Mouse (Mus musculus) forebrain, embryonic 12.5 days (tissue): ENCODE measurements around the gene Myl3. TPM values are rescaled to one million over a fixed set of nuclear protein-coding genes. Genes with fewer than 3 reads are reported as not detected.

Experiments
- ATAC-seq: fragments of 200-750 bp; cut with Nextera tagmentation; 2 replicates; pipeline ENCODE4 v1.8.0; 2017; ENCODE audit warnings: moderate TSS enrichment; ENCODE audit not compliant: low FRiP score
- H3K27ac ChIP-seq: fragments of 300-500 bp; sonication (generic); 2 replicates; pipeline ENCODE4 v1.5.1; 2016; ENCODE audit warnings: mild to moderate bottlenecking
- H3K27me3 ChIP-seq: fragments of 300-500 bp; sonication (generic); 2 replicates; pipeline ENCODE4 v1.6.1; 2016; ENCODE audit warnings: mild to moderate bottlenecking
- H3K36me3 ChIP-seq: fragments of 300-500 bp; sonication (generic); replicated peaks from 2 replicates; pipeline ENCODE4 v1.6.1; 2016; ENCODE audit warnings: mild to moderate bottlenecking
- H3K4me1 ChIP-seq: fragments of 300-500 bp; sonication (generic); 2 replicates; pipeline ENCODE4 v1.6.1; 2016
- H3K4me2 ChIP-seq: fragments of 300-500 bp; sonication (generic); 2 replicates; pipeline ENCODE4 v1.6.1; 2016; ENCODE audit warnings: mild to moderate bottlenecking, moderate library complexity
- H3K4me3 ChIP-seq: fragments of 300-500 bp; sonication (generic); replicated peaks from 2 replicates; pipeline ENCODE4 v1.5.1; 2016; ENCODE audit warnings: mild to moderate bottlenecking
- H3K9ac ChIP-seq: fragments of 300-500 bp; sonication (generic); 2 replicates; pipeline ENCODE4 v1.6.1; 2016; ENCODE audit warnings: mild to moderate bottlenecking
- H3K9me3 ChIP-seq: fragments of 300-500 bp; sonication (generic); 2 replicates; pipeline ENCODE4 v1.6.1; 2016
- WGBS: fragments of 180-500 bp; shearing (Covaris S2); methylation state at CpG from one replicate; pipeline ENCODE4 v1.1.7; 2016; 5-methylcytosine and 5-hydroxymethylcytosine counted together
- polyA plus RNA-seq: library from polyadenylated mRNA; unstranded; fragments of >200 nt; fragmentation: Nextera tagmentation; extraction: Ambion mirVana; gene quantifications from 2 replicates; pipeline ENCODE4 v1.2.1, GENCODE M21; 2016

Myl3 gene
- polyA plus RNA-seq, 1 experiment from 2014 or later, result 1.3 TPM

GRCm38 (mm10) chr9:110750404-110751187, 8.9 kb downstream of the Myl3 start:
- Histone ChIP-seq H3K4me1 (peaks cover 4% of the 10 kb centered on the region; the same call in 1 of the 2 replicates), H3K9me3 (no peaks in the 10 kb centered on the region), H3K9ac (no peak overlapping the region), H3K36me3 (no peaks in the 10 kb centered on the region), H3K4me2 (no peak overlapping the region), H3K27me3 (peaks cover 37% of the 10 kb centered on the region), H3K27ac (no peak overlapping the region), H3K4me3 (no peak overlapping the region)
- no peak for ATAC-seq
- 57% methylated on average over 14 of the region's 14 CpGs for WGBS

- H3K9me3 ChIP-seq, result no peaks in the 10 kb centered on the region
- H3K4me1 ChIP-seq, result peaks cover 4% of the 10 kb centered on the region; the same call in 1 of the 2 replicates
- no peak for ATAC-seq
- no peak overlapping the region for H3K4me3 ChIP-seq
- no peak overlapping the region for H3K9ac ChIP-seq
- H3K27me3 ChIP-seq, result peaks cover 32% of the 10 kb centered on the region; the same call in 1 of the 2 replicates
- H3K27ac ChIP-seq, result no peak overlapping the region
- H3K36me3 ChIP-seq, result no peaks in the 10 kb centered on the region
- no peak overlapping the region for H3K4me2 ChIP-seq
- WGBS, result 81% methylated on average over 5 of the region's 5 CpGs
These were observed 9.8 kb downstream of the Myl3 start for GRCm38 (mm10) chr9:110751412-110751811.

GRCm38 (mm10) chr9:110752917-110753435, 11.3 kb downstream of the Myl3 start:
- no peak for ATAC-seq
- Histone ChIP-seq H3K4me2 (no peak overlapping the region), H3K36me3 (no peaks in the 10 kb centered on the region), H3K9ac (no peak overlapping the region), H3K27ac (no peak overlapping the region), H3K27me3 (peaks cover 20% of the 10 kb centered on the region; the same call in 1 of the 2 replicates), H3K4me3 (no peak overlapping the region), H3K9me3 (no peaks in the 10 kb centered on the region), H3K4me1 (peaks cover 4% of the 10 kb centered on the region; the same call in 1 of the 2 replicates)
- 65% methylated on average over 4 of the region's 4 CpGs for WGBS

GRCm38 (mm10) chr9:110753773-110754172, 12.1 kb downstream of the Myl3 start:
- H3K4me3 ChIP-seq, result no peak overlapping the region
- 82% methylated on average over 4 of the region's 4 CpGs for WGBS
- no peaks in the 10 kb centered on the region for H3K36me3 ChIP-seq
- peaks cover 4% of the 10 kb centered on the region; the same call in 1 of the 2 replicates for H3K4me1 ChIP-seq
- H3K9me3 ChIP-seq, result no peaks in the 10 kb centered on the region
- H3K4me2 ChIP-seq, result no peak overlapping the region
- peaks cover 16% of the 10 kb centered on the region; the same call in 1 of the 2 replicates for H3K27me3 ChIP-seq
- no peak overlapping the region for H3K27ac ChIP-seq
- H3K9ac ChIP-seq, result no peak overlapping the region
- ATAC-seq, result no peak

GRCm38 (mm10) chr9:110757816-110758215, 16.2 kb downstream of the Myl3 start:
- Histone ChIP-seq H3K4me2 (no peak overlapping the region), H3K9ac (no peak overlapping the region), H3K27me3 (peaks cover 4% of the 10 kb centered on the region; the same call in 1 of the 2 replicates), H3K36me3 (no peaks in the 10 kb centered on the region), H3K4me1 (no peaks in the 10 kb centered on the region), H3K4me3 (no peak overlapping the region), H3K9me3 (no peaks in the 10 kb centered on the region), H3K27ac (no peak overlapping the region)
- 88% methylated on average over 5 of the region's 5 CpGs for WGBS
- no peak for ATAC-seq

- Histone ChIP-seq H3K4me2 (no peak overlapping the region), H3K27ac (no peak overlapping the region), H3K4me1 (no peaks in the 10 kb centered on the region), H3K9ac (no peak overlapping the region), H3K9me3 (no peaks in the 10 kb centered on the region), H3K27me3 (peaks cover 5% of the 10 kb centered on the region; the same call in 1 of the 2 replicates), H3K36me3 (no peaks in the 10 kb centered on the region), H3K4me3 (no peak overlapping the region)
- 70% methylated on average over 8 of the region's 8 CpGs for WGBS
- no peak for ATAC-seq
These were observed 16.9 kb downstream of the Myl3 start for GRCm38 (mm10) chr9:110758605-110759004.

GRCm38 (mm10) chr9:110759265-110759664, 17.6 kb downstream of the Myl3 start:
- no peaks in the 10 kb centered on the region for H3K36me3 ChIP-seq
- no peaks in the 10 kb centered on the region for H3K9me3 ChIP-seq
- no peaks in the 10 kb centered on the region for H3K4me1 ChIP-seq
- no peak overlapping the region for H3K9ac ChIP-seq
- H3K4me2 ChIP-seq, result no peak overlapping the region
- H3K27me3 ChIP-seq, result peaks cover 9% of the 10 kb centered on the region; the same call in 1 of the 2 replicates
- no peak overlapping the region for H3K4me3 ChIP-seq
- no peak overlapping the region for H3K27ac ChIP-seq
- no peak for ATAC-seq
- WGBS, result 60% methylated on average over 2 of the region's 2 CpGs

GRCm38 (mm10) chr9:110760886-110761285, 19.2 kb downstream of the Myl3 start:
- Histone ChIP-seq H3K4me3 (no peak overlapping the region), H3K27me3 (peaks cover 14% of the 10 kb centered on the region; the same call in 1 of the 2 replicates), H3K27ac (no peak overlapping the region), H3K4me2 (no peak overlapping the region), H3K9ac (no peak overlapping the region), H3K9me3 (no peaks in the 10 kb centered on the region), H3K4me1 (no peaks in the 10 kb centered on the region), H3K36me3 (no peaks in the 10 kb centered on the region)
- ATAC-seq, result no peak
- WGBS, result 86% methylated on average over 8 of the region's 8 CpGs

GRCm38 (mm10) chr9:110762763-110763162, 21.1 kb downstream of the Myl3 start:
- H3K4me2 ChIP-seq, result no peak overlapping the region
- H3K27me3 ChIP-seq, result peaks cover 12% of the 10 kb centered on the region; the same call in 1 of the 2 replicates
- no peak overlapping the region for H3K4me3 ChIP-seq
- no peaks in the 10 kb centered on the region for H3K36me3 ChIP-seq
- H3K9me3 ChIP-seq, result no peaks in the 10 kb centered on the region
- no peak overlapping the region for H3K27ac ChIP-seq
- ATAC-seq, result no peak
- H3K4me1 ChIP-seq, result no peaks in the 10 kb centered on the region
- no peak overlapping the region for H3K9ac ChIP-seq
- 77% methylated on average over 10 of the region's 10 CpGs for WGBS

GRCm38 (mm10) chr9:110763405-110763804, 21.7 kb downstream of the Myl3 start:
- Histone ChIP-seq H3K4me2 (no peak overlapping the region), H3K9me3 (no peaks in the 10 kb centered on the region), H3K36me3 (no peaks in the 10 kb centered on the region), H3K9ac (no peak overlapping the region), H3K27me3 (peaks cover 12% of the 10 kb centered on the region; the same call in 1 of the 2 replicates), H3K4me3 (no peak overlapping the region), H3K4me1 (no peaks in the 10 kb centered on the region), H3K27ac (no peak overlapping the region)
- 57% methylated on average over 2 of the region's 2 CpGs for WGBS
- no peak for ATAC-seq

- no peaks in the 10 kb centered on the region; the same call in 1 of the 2 replicates for H3K27me3 ChIP-seq
- no peak overlapping the region for H3K4me2 ChIP-seq
- H3K36me3 ChIP-seq, result no peaks in the 10 kb centered on the region
- H3K27ac ChIP-seq, result no peak overlapping the region
- 96% methylated on average over 10 of the region's 10 CpGs for WGBS
- ATAC-seq, result no peak
- no peak overlapping the region for H3K4me3 ChIP-seq
- H3K9me3 ChIP-seq, result no peaks in the 10 kb centered on the region
- no peaks in the 10 kb centered on the region for H3K4me1 ChIP-seq
- no peak overlapping the region for H3K9ac ChIP-seq
These were observed 30.7 kb downstream of the Myl3 start for GRCm38 (mm10) chr9:110772336-110772735.

GRCm38 (mm10) chr9:110774403-110775268, 33.0 kb downstream of the Myl3 start:
- Histone ChIP-seq H3K4me3 (no peak overlapping the region), H3K9ac (no peak overlapping the region), H3K27ac (no peak overlapping the region), H3K36me3 (no peaks in the 10 kb centered on the region), H3K4me2 (no peak overlapping the region), H3K9me3 (no peaks in the 10 kb centered on the region), H3K27me3 (peaks cover 3% of the 10 kb centered on the region; the same call in 1 of the 2 replicates), H3K4me1 (no peaks in the 10 kb centered on the region)
- 82% methylated on average over 15 of the region's 15 CpGs for WGBS
- ATAC-seq, result no peak
